Mouse (Mus musculus) cerebellum, postnatal 14 days (tissue): Measurements from ENCODE around the gene Sec61a2.

Experiments used
- DNase-seq, 2 experiments: peaks; one replicate each; pipeline ENCODE4 v3.0.0; 2021; ENCODE audit warnings: mixed read lengths in 2 of 2

The Sec61a2 gene

GRCm38 (mm10) chr2:5894843-5895570, at the start of gene Sec61a2:
TSS of gene Sec61a2 (minus strand) at chr2:5895432.
- peak; percentile 100 for DNase-seq

DNA sequence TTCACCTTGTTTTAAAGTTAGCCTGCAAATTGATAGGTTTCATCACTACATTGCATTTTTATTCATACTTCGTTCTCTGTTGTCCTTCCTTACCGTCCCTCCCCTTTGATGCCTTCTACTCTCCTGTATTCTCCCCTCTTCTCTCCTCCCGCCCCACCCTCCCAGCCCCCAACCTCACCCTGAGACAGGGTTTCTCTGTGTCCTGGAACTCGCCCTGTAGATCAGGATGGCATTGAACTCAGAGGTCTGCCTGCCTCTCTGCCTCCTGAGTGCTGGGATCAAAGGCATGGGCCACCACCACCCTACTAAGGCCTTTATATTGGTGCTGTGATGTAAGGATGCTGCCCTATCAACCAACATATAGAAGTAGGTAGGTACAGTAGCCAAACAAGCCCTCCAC, 47.8 kb upstream of the Sec61a2 start:
- DNase-seq: no peak

GRCm38 (mm10) chr2:5942416-5943032, 47.3 kb upstream of the Sec61a2 start, which contains the start of gene Dhtkd1:
TSS of gene Dhtkd1 (minus strand) at chr2:5942792.
- DNase-seq: peak; percentile 66 to 74

GRCm38 (mm10) chr2:5941861-5942415, 46.7 kb upstream of the Sec61a2 start:
- DNase-seq: peak in 1 of 2 experiments; percentile 17

DNA sequence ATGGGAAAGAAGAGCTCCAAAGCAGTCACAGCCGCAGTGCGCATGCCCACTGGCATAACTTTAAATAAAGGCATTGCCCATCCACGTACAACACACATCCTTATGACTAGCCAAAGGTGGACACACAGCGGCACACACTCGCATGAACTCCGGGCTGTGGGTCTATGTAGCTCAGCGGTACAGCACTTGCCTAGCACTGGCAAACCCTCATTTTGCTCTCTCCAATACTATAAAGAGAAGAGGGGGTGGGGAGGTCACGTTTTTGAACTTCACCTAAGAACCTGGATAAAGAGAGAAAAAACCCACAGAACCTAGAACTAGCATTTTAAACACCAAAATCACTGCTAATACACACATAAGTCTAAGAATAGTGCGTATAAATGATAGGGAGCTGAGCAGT, 45.7 kb upstream of the Sec61a2 start:
- no peak for DNase-seq

DNA sequence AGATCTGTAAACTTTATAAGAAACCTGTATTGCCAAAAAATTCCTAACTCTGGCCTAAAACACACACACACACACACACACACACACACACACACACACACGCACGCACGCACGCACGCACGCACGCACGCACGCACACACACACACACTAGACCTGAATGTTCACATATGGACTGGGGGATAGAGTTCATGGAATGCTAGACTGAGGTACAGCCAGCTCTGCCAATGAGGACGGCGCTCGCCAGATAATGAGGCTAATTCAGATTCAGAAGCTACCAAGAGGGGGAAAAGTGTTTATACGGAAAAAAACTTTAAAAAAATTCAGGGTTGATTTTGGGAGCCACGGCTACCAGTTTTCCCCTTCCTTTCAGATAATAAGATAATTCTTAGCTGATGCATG, 44.7 kb upstream of the Sec61a2 start:
- no peak for DNase-seq

DNA sequence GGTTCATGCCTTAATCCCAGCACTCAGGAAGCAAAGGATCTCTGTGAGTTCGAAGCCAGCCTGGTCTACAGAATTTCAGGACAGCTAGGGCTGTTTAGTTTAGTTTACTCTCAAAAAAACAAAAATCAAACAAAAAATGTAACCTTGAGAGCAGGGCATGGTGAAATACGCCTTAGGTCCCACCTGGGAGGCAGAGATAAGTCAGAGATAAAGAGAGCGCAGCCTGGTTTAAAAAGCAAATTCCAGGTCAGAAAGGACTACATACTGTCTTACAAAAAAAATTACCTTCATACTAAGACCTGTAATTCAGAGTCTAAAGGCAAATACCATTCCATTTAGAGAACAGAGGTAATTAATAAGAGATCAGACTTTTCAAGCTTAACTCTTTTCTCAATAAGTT, 44.1 kb upstream of the Sec61a2 start:
- no peak for DNase-seq

- DNase-seq: no peak
Measured at GRCm38 (mm10) chr2:5936550-5936949, 41.3 kb upstream of the Sec61a2 start.

GRCm38 (mm10) chr2:5936068-5936467, 40.8 kb upstream of the Sec61a2 start:
- DNase-seq: no peak

- DNase-seq: no peak
Measured at GRCm38 (mm10) chr2:5934936-5935335, 39.7 kb upstream of the Sec61a2 start.

DNA sequence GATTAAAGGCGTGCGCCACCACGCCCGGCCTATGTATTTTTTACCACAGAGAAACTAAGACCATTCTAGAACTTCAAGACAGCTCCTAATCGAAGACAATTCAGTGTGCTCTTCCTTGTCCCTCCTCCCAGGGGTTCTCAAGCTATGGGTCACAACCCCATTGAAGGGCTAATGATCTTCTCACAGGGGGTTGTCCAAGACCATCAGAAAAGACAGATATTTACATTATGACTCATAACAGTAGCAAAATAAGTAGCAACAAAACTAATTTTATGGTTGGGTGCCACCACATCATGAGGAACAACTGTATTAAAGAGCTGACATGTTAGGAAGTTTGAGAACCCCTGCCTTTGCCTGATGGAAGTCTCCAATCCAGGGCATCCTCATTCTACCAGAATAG, 36.7 kb upstream of the Sec61a2 start:
- no peak for DNase-seq

DNA sequence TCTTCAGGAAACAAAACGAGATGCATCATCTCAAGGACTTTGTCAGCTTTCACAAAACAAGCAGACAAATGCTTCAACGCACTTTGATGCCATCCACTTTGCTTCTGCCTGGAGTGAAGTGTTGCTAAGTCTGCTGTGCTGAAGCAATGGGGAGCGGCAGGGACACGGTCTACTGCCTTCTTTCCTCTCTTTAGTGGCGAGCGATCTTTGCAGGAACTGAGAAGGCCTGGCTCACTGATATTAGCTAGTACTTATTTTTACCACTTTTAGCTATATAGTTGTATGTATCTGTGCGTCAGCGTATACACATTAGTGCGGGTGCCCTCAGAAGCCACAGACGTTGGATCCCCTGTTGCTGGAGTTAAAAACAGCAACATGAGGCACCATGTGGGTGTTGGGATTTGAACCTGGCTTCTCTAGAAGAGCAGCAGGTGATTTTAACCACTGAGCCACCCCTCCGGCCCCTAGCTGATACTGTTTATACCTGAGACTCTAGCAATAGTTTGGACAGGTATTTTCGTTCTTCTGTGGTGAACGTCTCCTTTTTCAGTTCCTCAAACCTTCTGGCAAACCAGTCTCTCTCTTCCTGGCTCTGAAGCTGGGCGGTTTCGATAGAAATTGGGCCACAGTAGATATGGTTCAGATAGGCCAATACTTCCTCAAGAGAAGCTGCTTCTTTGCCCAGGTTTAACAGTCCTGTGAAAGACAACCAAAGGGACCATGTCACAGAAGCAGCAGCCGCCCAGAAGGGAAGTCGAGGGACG, 35.2 kb upstream of the Sec61a2 start:
- no peak for DNase-seq

DNA sequence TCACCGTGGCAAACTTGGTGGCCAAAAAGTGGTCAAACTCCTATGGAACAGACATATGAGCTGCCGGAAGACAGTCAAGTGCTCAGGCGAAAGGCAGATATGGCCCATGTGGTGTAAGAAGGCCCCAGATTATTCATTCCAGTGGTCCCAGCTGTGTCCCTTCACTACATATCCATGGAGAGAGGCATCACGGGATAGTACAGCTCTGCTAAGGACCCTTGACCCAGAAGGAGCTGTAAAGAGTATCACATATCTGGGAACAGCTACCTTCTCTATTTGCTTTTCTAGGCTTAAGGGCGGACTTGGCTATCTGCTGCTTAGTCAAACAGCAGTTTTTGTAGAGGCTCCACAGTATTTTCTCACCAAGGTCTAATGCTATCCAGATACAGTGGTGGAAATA, 34.6 kb upstream of the Sec61a2 start:
- no peak for DNase-seq

- DNase-seq: no peak
Measured at GRCm38 (mm10) chr2:5927481-5927880, 32.2 kb upstream of the Sec61a2 start.

GRCm38 (mm10) chr2:5923786-5924185, 28.6 kb upstream of the Sec61a2 start:
- DNase-seq: no peak

DNA sequence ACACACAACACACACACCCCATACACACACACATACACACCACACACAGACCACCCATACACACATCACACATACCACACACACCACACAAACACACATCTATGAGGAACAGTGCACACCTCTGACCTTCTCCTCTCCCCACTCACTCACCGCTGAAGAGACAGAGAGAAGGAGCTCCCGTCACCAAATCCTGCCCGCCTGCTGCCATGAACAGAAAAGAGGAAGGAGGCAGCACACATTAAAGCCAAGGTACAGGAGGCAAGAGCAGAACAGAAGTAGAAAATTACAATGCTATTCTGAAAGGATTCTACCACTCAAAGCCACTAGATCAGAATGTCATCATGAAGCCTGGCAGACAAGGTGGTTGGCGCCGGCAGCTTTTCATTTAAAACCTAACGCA, 27.6 kb upstream of the Sec61a2 start:
- DNase-seq: no peak

- DNase-seq: peak; percentile 13 to 38
Measured at GRCm38 (mm10) chr2:5911282-5911965, 16.2 kb upstream of the Sec61a2 start.

DNA sequence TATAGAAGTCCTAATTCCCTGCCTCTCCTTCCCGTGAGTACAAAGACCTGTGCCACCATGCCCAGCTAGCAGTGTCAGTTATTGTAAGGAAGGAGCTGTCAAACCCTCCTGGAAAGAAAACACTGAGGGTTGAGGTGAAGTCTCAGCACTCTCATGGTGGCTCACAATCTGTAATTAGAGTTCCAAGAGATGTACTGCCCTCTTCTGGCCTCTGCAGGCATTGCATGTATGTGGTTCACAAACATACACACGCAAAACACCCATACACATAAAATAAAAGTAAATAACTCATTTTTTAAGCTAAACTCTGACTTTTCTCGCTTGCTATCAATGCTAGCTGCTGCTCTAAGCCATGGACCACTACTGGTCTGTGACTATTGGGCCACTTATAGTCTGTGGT, 11.4 kb upstream of the Sec61a2 start:
- DNase-seq: peak; percentile 52 to 74

GRCm38 (mm10) chr2:5906092-5906491, 10.9 kb upstream of the Sec61a2 start:
- peak; percentile 72 to 78 for DNase-seq

- peak; percentile 50 to 66 for DNase-seq
Measured at GRCm38 (mm10) chr2:5900145-5900544, 4.9 kb upstream of the Sec61a2 start.

GRCm38 (mm10) chr2:5894296-5894695, 936 bp downstream of the Sec61a2 start:
- peak in 1 of 2 experiments; percentile 17 for DNase-seq

GRCm38 (mm10) chr2:5889412-5889811, 5.8 kb downstream of the Sec61a2 start:
- no peak for DNase-seq

GRCm38 (mm10) chr2:5888865-5889264, 6.4 kb downstream of the Sec61a2 start:
- no peak for DNase-seq
